Mouse (Mus musculus): ENCODE measurements around the gene Tbc1d8. TPM values are rescaled to one million over a fixed set of nuclear protein-coding genes. Genes with fewer than 3 reads are reported as not detected.

The Tbc1d8 gene
- polyA plus RNA-seq, 1 experiment from 2014 or later: 11.5 TPM

- no peak overlapping the region for H3K4me3 ChIP-seq (ENCODE audit: low read depth, low read length)
- H3K27ac ChIP-seq (replicated peaks; ENCODE audit: low read depth, low read length): no peak overlapping the region
- H3K36me3 ChIP-seq (ENCODE audit: control insufficient read depth, insufficient read depth, low read length): no peaks in the 10 kb centered on the region
- no peak overlapping the region for H3K4me2 ChIP-seq (ENCODE audit: low read depth, low read length)
- WGBS: 94% methylated on average over 5 of the region's 5 CpGs
- no peak for DNase-seq (ENCODE audit: low spot score)
- H3K9me3 ChIP-seq (ENCODE audit: control insufficient read depth, low read length): no peaks in the 10 kb centered on the region
- no peaks in the 10 kb centered on the region for H3K27me3 ChIP-seq (replicated peaks; ENCODE audit: control insufficient read depth, insufficient read depth, low read length)
- no peak overlapping the region for H3K9ac ChIP-seq (ENCODE audit: low read depth, low read length)
- H3K4me1 ChIP-seq (ENCODE audit: control insufficient read depth, insufficient read depth, low read length): no peaks in the 10 kb centered on the region; the same call in 1 of the 2 replicates
- no peak for ATAC-seq (ENCODE audit: low read depth)
Observed at GRCm38 (mm10) chr1:39429015-39429414, 49.5 kb downstream of the Tbc1d8 start.

- no peak for DNase-seq (ENCODE audit: low spot score)
- 66% methylated on average over 4 of the region's 4 CpGs for WGBS
- no peak for ATAC-seq (ENCODE audit: low read depth)
- H3K9ac ChIP-seq (ENCODE audit: low read depth, low read length): no peak overlapping the region
- no peak overlapping the region for H3K4me3 ChIP-seq (ENCODE audit: low read depth, low read length)
- H3K36me3 ChIP-seq (ENCODE audit: control insufficient read depth, insufficient read depth, low read length): no peaks in the 10 kb centered on the region
- no peak overlapping the region for H3K4me2 ChIP-seq (ENCODE audit: low read depth, low read length)
- no peak overlapping the region for H3K27ac ChIP-seq (replicated peaks; ENCODE audit: low read depth, low read length)
- H3K4me1 ChIP-seq (ENCODE audit: control insufficient read depth, insufficient read depth, low read length): no peaks in the 10 kb centered on the region; the same call in 1 of the 2 replicates
- H3K9me3 ChIP-seq (ENCODE audit: control insufficient read depth, low read length): no peaks in the 10 kb centered on the region
- no peaks in the 10 kb centered on the region for H3K27me3 ChIP-seq (replicated peaks; ENCODE audit: control insufficient read depth, insufficient read depth, low read length)
Observed at GRCm38 (mm10) chr1:39428280-39428679, 50.3 kb downstream of the Tbc1d8 start.

- no peaks in the 10 kb centered on the region for H3K9me3 ChIP-seq (ENCODE audit: control insufficient read depth, low read length)
- no peak for ATAC-seq (ENCODE audit: low read depth)
- no peak for DNase-seq (ENCODE audit: low spot score)
- H3K4me2 ChIP-seq (ENCODE audit: low read depth, low read length): no peak overlapping the region
- no peaks in the 10 kb centered on the region; the same call in 1 of the 2 replicates for H3K4me1 ChIP-seq (ENCODE audit: control insufficient read depth, insufficient read depth, low read length)
- no peaks in the 10 kb centered on the region for H3K36me3 ChIP-seq (ENCODE audit: control insufficient read depth, insufficient read depth, low read length)
- H3K4me3 ChIP-seq (ENCODE audit: low read depth, low read length): no peak overlapping the region
- H3K27ac ChIP-seq (replicated peaks; ENCODE audit: low read depth, low read length): no peak overlapping the region
- WGBS: 77% methylated on average over 9 of the region's 9 CpGs
- no peaks in the 10 kb centered on the region for H3K27me3 ChIP-seq (replicated peaks; ENCODE audit: control insufficient read depth, insufficient read depth, low read length)
- no peak overlapping the region for H3K9ac ChIP-seq (ENCODE audit: low read depth, low read length)
Observed at GRCm38 (mm10) chr1:39425497-39425896, 53.1 kb downstream of the Tbc1d8 start.

- Histone ChIP-seq H3K9ac (ENCODE audit: low read depth, low read length) (no peak overlapping the region), H3K4me3 (ENCODE audit: low read depth, low read length) (no peak overlapping the region), H3K4me1 (ENCODE audit: control insufficient read depth, insufficient read depth, low read length) (peaks cover 3% of the 10 kb centered on the region), H3K9me3 (ENCODE audit: control insufficient read depth, low read length) (no peaks in the 10 kb centered on the region), H3K4me2 (ENCODE audit: low read depth, low read length) (no peak overlapping the region), H3K36me3 (ENCODE audit: control insufficient read depth, insufficient read depth, low read length) (no peaks in the 10 kb centered on the region), H3K27me3 (replicated peaks; ENCODE audit: control insufficient read depth, insufficient read depth, low read length) (no peaks in the 10 kb centered on the region), H3K27ac (replicated peaks; ENCODE audit: low read depth, low read length) (no peak overlapping the region)
- no peak for DNase-seq (ENCODE audit: low spot score)
- 87% methylated on average over 6 of the region's 6 CpGs for WGBS
- no peak for ATAC-seq (ENCODE audit: low read depth)
Observed at GRCm38 (mm10) chr1:39420987-39421386, 57.6 kb downstream of the Tbc1d8 start.

GRCm38 (mm10) chr1:39418852-39419251 lies 59.7 kb downstream of the Tbc1d8 start:
- no peak for ATAC-seq (ENCODE audit: low read depth)
- Histone ChIP-seq H3K4me1 (ENCODE audit: control insufficient read depth, insufficient read depth, low read length) (peaks cover 3% of the 10 kb centered on the region; the same call in 1 of the 2 replicates), H3K9ac (ENCODE audit: low read depth, low read length) (no peak overlapping the region), H3K36me3 (ENCODE audit: control insufficient read depth, insufficient read depth, low read length) (no peaks in the 10 kb centered on the region), H3K9me3 (ENCODE audit: control insufficient read depth, low read length) (no peaks in the 10 kb centered on the region), H3K27ac (replicated peaks; ENCODE audit: low read depth, low read length) (no peak overlapping the region), H3K27me3 (replicated peaks; ENCODE audit: control insufficient read depth, insufficient read depth, low read length) (no peaks in the 10 kb centered on the region), H3K4me2 (ENCODE audit: low read depth, low read length) (no peak overlapping the region), H3K4me3 (ENCODE audit: low read depth, low read length) (no peak overlapping the region)
- WGBS: 75% methylated on average over 9 of the region's 9 CpGs
- no peak for DNase-seq (ENCODE audit: low spot score)

- H3K9me3 ChIP-seq (ENCODE audit: control insufficient read depth, low read length): no peaks in the 10 kb centered on the region
- H3K4me3 ChIP-seq (ENCODE audit: low read depth, low read length): no peak overlapping the region
- H3K4me1 ChIP-seq (ENCODE audit: control insufficient read depth, insufficient read depth, low read length): peaks cover 3% of the 10 kb centered on the region; the same call in 1 of the 2 replicates
- peak; percentile 55; the same call in 1 of the 2 replicates for ATAC-seq (ENCODE audit: low read depth)
- no peaks in the 10 kb centered on the region for H3K36me3 ChIP-seq (ENCODE audit: control insufficient read depth, insufficient read depth, low read length)
- DNase-seq (ENCODE audit: low spot score): peak; percentile 49
- H3K4me2 ChIP-seq (ENCODE audit: low read depth, low read length): 0 out of 2 replicates have a peak overlapping the region, but pooled peaks have one; percentile 12
- peak overlapping the region; percentile 28; the same call in 1 of the 2 replicates for H3K9ac ChIP-seq (ENCODE audit: low read depth, low read length)
- H3K27me3 ChIP-seq (replicated peaks; ENCODE audit: control insufficient read depth, insufficient read depth, low read length): no peaks in the 10 kb centered on the region
- 0 out of 2 replicates have a peak overlapping the region, but pooled peaks have one; percentile 35 for H3K27ac ChIP-seq (replicated peaks; ENCODE audit: low read depth, low read length)
- WGBS: 8% methylated on average over 12 of the region's 12 CpGs
Observed at GRCm38 (mm10) chr1:39417817-39418216, 60.7 kb downstream of the Tbc1d8 start.

- Histone ChIP-seq H3K9ac (ENCODE audit: low read depth, low read length) (no peak overlapping the region), H3K4me3 (ENCODE audit: low read depth, low read length) (no peak overlapping the region), H3K4me1 (ENCODE audit: control insufficient read depth, insufficient read depth, low read length) (peaks cover 5% of the 10 kb centered on the region; the same call in 1 of the 2 replicates), H3K9me3 (ENCODE audit: control insufficient read depth, low read length) (no peaks in the 10 kb centered on the region), H3K27ac (replicated peaks; ENCODE audit: low read depth, low read length) (no peak overlapping the region), H3K36me3 (ENCODE audit: control insufficient read depth, insufficient read depth, low read length) (no peaks in the 10 kb centered on the region), H3K4me2 (ENCODE audit: low read depth, low read length) (no peak overlapping the region), H3K27me3 (replicated peaks; ENCODE audit: control insufficient read depth, insufficient read depth, low read length) (no peaks in the 10 kb centered on the region)
- WGBS: 72% methylated on average over 19 of the region's 19 CpGs
- DNase-seq (ENCODE audit: low spot score) (peak; percentile 21), ATAC-seq (ENCODE audit: low read depth) (peak; percentile 53; the same call in 1 of the 2 replicates)
Observed at GRCm38 (mm10) chr1:39410085-39410821, 68.3 kb downstream of the Tbc1d8 start.

GRCm38 (mm10) chr1:39408668-39409067 lies 69.9 kb downstream of the Tbc1d8 start:
- H3K4me2 ChIP-seq (ENCODE audit: low read depth, low read length): no peak overlapping the region
- H3K9me3 ChIP-seq (ENCODE audit: control insufficient read depth, low read length): no peaks in the 10 kb centered on the region
- peaks cover 5% of the 10 kb centered on the region; the same call in 1 of the 2 replicates for H3K4me1 ChIP-seq (ENCODE audit: control insufficient read depth, insufficient read depth, low read length)
- no peak overlapping the region for H3K9ac ChIP-seq (ENCODE audit: low read depth, low read length)
- DNase-seq (ENCODE audit: low spot score): no peak
- H3K4me3 ChIP-seq (ENCODE audit: low read depth, low read length): no peak overlapping the region
- H3K27me3 ChIP-seq (replicated peaks; ENCODE audit: control insufficient read depth, insufficient read depth, low read length): no peaks in the 10 kb centered on the region
- WGBS: 72% methylated on average over 7 of the region's 7 CpGs
- no peak for ATAC-seq (ENCODE audit: low read depth)
- no peak overlapping the region for H3K27ac ChIP-seq (replicated peaks; ENCODE audit: low read depth, low read length)
- H3K36me3 ChIP-seq (ENCODE audit: control insufficient read depth, insufficient read depth, low read length): no peaks in the 10 kb centered on the region

GRCm38 (mm10) chr1:39408123-39408522 lies 70.4 kb downstream of the Tbc1d8 start:
- ATAC-seq (ENCODE audit: low read depth) (no peak), DNase-seq (ENCODE audit: low spot score) (no peak)
- H3K27ac ChIP-seq (replicated peaks; ENCODE audit: low read depth, low read length): no peak overlapping the region
- H3K9ac ChIP-seq (ENCODE audit: low read depth, low read length): no peak overlapping the region
- H3K4me2 ChIP-seq (ENCODE audit: low read depth, low read length): no peak overlapping the region
- H3K4me1 ChIP-seq (ENCODE audit: control insufficient read depth, insufficient read depth, low read length): peaks cover 5% of the 10 kb centered on the region; the same call in 1 of the 2 replicates
- H3K4me3 ChIP-seq (ENCODE audit: low read depth, low read length): no peak overlapping the region
- no peaks in the 10 kb centered on the region for H3K27me3 ChIP-seq (replicated peaks; ENCODE audit: control insufficient read depth, insufficient read depth, low read length)
- H3K36me3 ChIP-seq (ENCODE audit: control insufficient read depth, insufficient read depth, low read length): no peaks in the 10 kb centered on the region
- no peaks in the 10 kb centered on the region for H3K9me3 ChIP-seq (ENCODE audit: control insufficient read depth, low read length)
- WGBS: 88% methylated on average over 6 of the region's 6 CpGs

All from embryonic facial prominence, embryonic 14.5 days (tissue).